Mouse (Mus musculus) forebrain, postnatal 0 days (tissue): ENCODE data around the gene Scrn1. TPM values are rescaled to one million over a fixed set of nuclear protein-coding genes. Genes with fewer than 3 reads are reported as not detected.

ENCODE experiments used
- ATAC-seq: fragments of 200-750 bp; cut with Nextera tagmentation; 2 replicates; pipeline ENCODE4 v1.8.0; 2017; ENCODE audit warnings: mild to moderate bottlenecking, moderate library complexity
- DNase-seq: peaks from one replicate; pipeline ENCODE4 v3.0.0-alpha.2; 2015
- H3K27ac ChIP-seq: fragments of 300-500 bp; sonication (generic); 2 replicates; pipeline ENCODE4 v1.5.1; 2014; ENCODE audit warnings: low read depth, mild to moderate bottlenecking, antibody characterized with exemption, low read length, moderate library complexity, mixed read lengths
- H3K27me3 ChIP-seq: fragments of 300-500 bp; sonication (generic); 2 replicates; pipeline ENCODE4 v1.6.1; 2014; ENCODE audit warnings: mild to moderate bottlenecking, low read length, mixed read lengths; ENCODE audit not compliant: insufficient read depth
- H3K36me3 ChIP-seq: fragments of 300-500 bp; sonication (generic); 2 replicates; pipeline ENCODE4 v1.6.1; 2014; ENCODE audit warnings: mild to moderate bottlenecking, moderate library complexity; ENCODE audit not compliant: insufficient read depth
- H3K4me1 ChIP-seq: fragments of 300-500 bp; sonication (generic); 2 replicates; pipeline ENCODE4 v1.6.1; 2014; ENCODE audit warnings: antibody characterized with exemption; ENCODE audit not compliant: insufficient read depth
- H3K4me2 ChIP-seq: fragments of 300-500 bp; sonication (generic); 2 replicates; pipeline ENCODE4 v1.6.1; 2014; ENCODE audit warnings: low read depth, mild to moderate bottlenecking, moderate library complexity
- H3K4me3 ChIP-seq: fragments of 300-500 bp; sonication (generic); 2 replicates; pipeline ENCODE4 v1.5.1; 2014; ENCODE audit warnings: low read depth, low read length, mixed read lengths
- H3K9ac ChIP-seq: fragments of 300-500 bp; sonication (generic); 2 replicates; pipeline ENCODE4 v1.6.1; 2014; ENCODE audit warnings: mild to moderate bottlenecking
- H3K9me3 ChIP-seq: fragments of 300-500 bp; sonication (generic); 2 replicates; pipeline ENCODE4 v1.6.1; 2016; ENCODE audit warnings: low read length
- CTCF ChIP-seq: sonication (generic); IDR thresholded peaks from 2 replicates; pipeline ENCODE4 v1.5.1; 2016; ENCODE audit warnings: antibody characterized with exemption, control low read depth, low read depth
- WGBS: fragments of 180-500 bp; shearing (Covaris S2); extraction: QIAGEN DNeasy Blood & Tissue Kit; methylation state at CpG from one replicate; pipeline ENCODE4 v1.1.7; 2014; 5-methylcytosine and 5-hydroxymethylcytosine counted together
- polyA plus RNA-seq: library from polyadenylated mRNA; unstranded; fragments of >200 nt; fragmentation: Nextera tagmentation; extraction: Ambion mirVana; gene quantifications from 2 replicates; pipeline ENCODE4 v1.2.1, GENCODE M21; 2015
- total RNA-seq: library from RNA; depleted of rRNA; stranded (reverse); fragments of >200 nt; gene quantifications from 2 replicates; pipeline ENCODE4 v1.2.3, GENCODE M21; 2014; rRNA removed

The Scrn1 gene
- total and polyA plus RNA-seq, 2 experiments from 2014 or later = 122 to 195 TPM

- Histone ChIP-seq H3K4me3 (no peak overlapping the region), H3K9ac (no peak overlapping the region), H3K4me1 (peaks cover 4% of the 10 kb centered on the region; the same call in 1 of the 2 replicates), H3K9me3 (no peaks in the 10 kb centered on the region), H3K27me3 (no peaks in the 10 kb centered on the region), H3K36me3 (no peaks in the 10 kb centered on the region), H3K4me2 (no peak overlapping the region), H3K27ac (no peak overlapping the region)
- ATAC-seq = no peak
- 88% methylated on average over 4 of the region's 4 CpGs for whole genome bisulfite sequencing
- DNase-seq = no peak
- TF ChIP-seq CTCF = no peak
Observed at GRCm38 (mm10) chr6:54464926-54465325, 101.4 kb downstream of the Scrn1 start.

GRCm38 (mm10) chr6:54463701-54464458, 102.4 kb downstream of the Scrn1 start:
- no peak overlapping the region for H3K4me2 ChIP-seq
- ATAC-seq (peak; percentile 62), DNase-seq (peak; percentile 61)
- H3K4me1 ChIP-seq = peaks cover 4% of the 10 kb centered on the region; the same call in 1 of the 2 replicates
- H3K9ac ChIP-seq = no peak overlapping the region
- H3K9me3 ChIP-seq = no peaks in the 10 kb centered on the region
- WGBS = 47% methylated on average over 8 of the region's 8 CpGs
- no peak overlapping the region for H3K4me3 ChIP-seq
- H3K27me3 ChIP-seq = no peaks in the 10 kb centered on the region
- H3K27ac ChIP-seq = no peak overlapping the region
- TF ChIP-seq CTCF = no peak
- H3K36me3 ChIP-seq = no peaks in the 10 kb centered on the region

- no peak overlapping the region for H3K9ac ChIP-seq
- H3K27ac ChIP-seq = no peak overlapping the region
- H3K4me3 ChIP-seq = no peak overlapping the region
- H3K9me3 ChIP-seq = no peaks in the 10 kb centered on the region
- H3K4me2 ChIP-seq = no peak overlapping the region
- no peak for ATAC-seq
- peaks cover 4% of the 10 kb centered on the region; the same call in 1 of the 2 replicates for H3K4me1 ChIP-seq
- TF ChIP-seq CTCF = no peak
- no peak for DNase-seq
- H3K36me3 ChIP-seq = no peaks in the 10 kb centered on the region
- 73% methylated on average over 6 of the region's 6 CpGs for WGBS
- no peaks in the 10 kb centered on the region for H3K27me3 ChIP-seq
Observed at GRCm38 (mm10) chr6:54462766-54463165, 103.5 kb downstream of the Scrn1 start.

GRCm38 (mm10) chr6:54460915-54461671, 105.2 kb downstream of the Scrn1 start:
- Histone ChIP-seq H3K9me3 (no peaks in the 10 kb centered on the region), H3K4me1 (peaks cover 4% of the 10 kb centered on the region; the same call in 1 of the 2 replicates), H3K36me3 (no peaks in the 10 kb centered on the region), H3K4me3 (no peak overlapping the region), H3K4me2 (no peak overlapping the region), H3K9ac (no peak overlapping the region), H3K27ac (no peak overlapping the region), H3K27me3 (no peaks in the 10 kb centered on the region)
- no peak for ATAC-seq
- TF ChIP-seq CTCF = no peak
- 52% methylated on average over 13 of the region's 13 CpGs for WGBS
- DNase-seq = no peak

- ATAC-seq (no peak; the same call in 1 of the 2 replicates), DNase-seq (no peak)
- no peak for TF ChIP-seq CTCF
- Histone ChIP-seq H3K4me2 (no peak overlapping the region), H3K9ac (no peak overlapping the region), H3K4me3 (no peak overlapping the region), H3K4me1 (peaks cover 4% of the 10 kb centered on the region; the same call in 1 of the 2 replicates), H3K9me3 (no peaks in the 10 kb centered on the region), H3K36me3 (no peaks in the 10 kb centered on the region), H3K27ac (no peak overlapping the region), H3K27me3 (no peaks in the 10 kb centered on the region)
- 61% methylated on average over 6 of the region's 6 CpGs for WGBS
Observed at GRCm38 (mm10) chr6:54460172-54460914, 105.9 kb downstream of the Scrn1 start.

- Histone ChIP-seq H3K36me3 (no peaks in the 10 kb centered on the region), H3K9me3 (no peaks in the 10 kb centered on the region), H3K9ac (no peak overlapping the region), H3K4me1 (peaks cover 4% of the 10 kb centered on the region; the same call in 1 of the 2 replicates), H3K27me3 (no peaks in the 10 kb centered on the region), H3K27ac (no peak overlapping the region), H3K4me3 (no peak overlapping the region), H3K4me2 (no peak overlapping the region)
- WGBS = 42% methylated on average over 7 of the region's 7 CpGs
- DNase-seq (no peak), ATAC-seq (no peak)
- no peak for TF ChIP-seq CTCF
Observed at GRCm38 (mm10) chr6:54459661-54460060, 106.6 kb downstream of the Scrn1 start.

Other genes with a start within 250 kb of the Scrn1 start
- 3.3 and 4.8 TPM in 2 replicates for gene Prr15, start 240.7 kb downstream of the Scrn1 start, total RNA-seq
- gene Prr15, start 240.7 kb downstream of the Scrn1 start, polyA plus RNA-seq = 2.6 and 3.8 TPM in 2 replicates
- gene Wipf3, start 136.9 kb downstream of the Scrn1 start, total RNA-seq = 6.5 and 7.6 TPM in 2 replicates
- gene Wipf3, start 136.9 kb downstream of the Scrn1 start, polyA plus RNA-seq = 1.1 and 2.4 TPM in 2 replicates
- gene Plekha8, start 28.6 kb upstream of the Scrn1 start, total RNA-seq = 14.8 and 19.3 TPM in 2 replicates
- gene Plekha8, start 28.6 kb upstream of the Scrn1 start, polyA plus RNA-seq = 4.5 and 4.7 TPM in 2 replicates
- 5.2 and 9.6 TPM in 2 replicates for gene Fkbp14, start 30.8 kb upstream of the Scrn1 start, total RNA-seq
- 4.1 and 4.5 TPM in 2 replicates for gene Fkbp14, start 30.8 kb upstream of the Scrn1 start, polyA plus RNA-seq
- 241 and 274 TPM in 2 replicates for gene Mturn, start 115.1 kb upstream of the Scrn1 start, total RNA-seq
- 92.8 and 107 TPM in 2 replicates for gene Mturn, start 115.1 kb upstream of the Scrn1 start, polyA plus RNA-seq